Mouse (Mus musculus) brown adipose tissue, adult 24 weeks (tissue): ENCODE results near the gene G430095P16Rik. TPM values are rescaled to one million over a fixed set of nuclear protein-coding genes. Genes with fewer than 3 reads are reported as not detected.

Experiments
- H3K27ac ChIP-seq: fragments of 200-500 bp; replicated peaks from 2 replicates; pipeline ENCODE4 v1.5.1; 2012; ENCODE audit warnings: low read depth, mild to moderate bottlenecking, low read length
- H3K4me1 ChIP-seq: fragments of 200-500 bp; 2 replicates; pipeline ENCODE4 v1.6.1; 2012; ENCODE audit warnings: low read length, mixed read lengths; ENCODE audit not compliant: control insufficient read depth, insufficient read depth, insufficient read length
- H3K4me3 ChIP-seq: fragments of 200-500 bp; 2 replicates; pipeline ENCODE4 v1.5.1; 2012; ENCODE audit warnings: low read depth, mild to moderate bottlenecking, low read length, moderate library complexity; ENCODE audit not compliant: insufficient read depth
- polyA plus RNA-seq: library from polyadenylated mRNA; stranded (reverse); fragments of >200 nt; gene quantifications from 2 replicates; pipeline ENCODE4 v1.2.4, GENCODE M21; 2012; ENCODE audit not compliant: missing spikeins, insufficient read depth, insufficient read length

Gene G430095P16Rik
- polyA plus RNA-seq, 1 experiment: 1.9 TPM

DNA sequence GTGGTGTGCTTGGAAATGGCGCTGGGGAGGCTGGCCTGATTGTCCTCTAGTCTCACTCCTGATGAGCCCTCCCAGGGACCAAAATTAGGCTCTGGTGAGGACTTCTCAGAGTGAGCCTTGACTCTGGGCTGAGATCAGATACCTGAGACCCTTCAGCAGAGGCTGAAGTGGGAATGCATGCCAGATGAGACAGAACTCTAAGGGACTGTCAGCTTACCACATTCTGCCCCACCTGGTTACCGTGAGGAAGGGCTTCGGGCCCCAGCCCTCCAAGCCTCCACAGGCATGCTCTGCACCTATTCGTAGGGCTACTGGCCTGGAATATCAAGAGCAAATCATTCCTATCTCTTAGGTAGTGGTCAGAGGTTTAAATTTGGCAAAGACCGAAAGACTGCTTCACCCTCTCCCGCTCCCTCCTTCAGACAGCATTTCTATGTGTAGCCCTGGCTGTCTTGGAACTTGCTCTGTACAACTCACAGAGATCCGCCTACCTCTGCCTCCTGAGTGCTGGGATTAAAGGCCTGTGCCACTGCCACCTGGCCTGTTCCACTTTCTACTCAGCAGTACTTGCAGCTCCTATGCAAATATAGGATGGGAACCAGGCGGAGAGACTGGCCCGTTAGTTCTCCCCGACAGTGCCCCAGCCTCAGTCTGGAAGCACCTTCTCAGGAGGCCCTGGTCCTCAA, 16.1 kb downstream of the G430095P16Rik start:
- Histone ChIP-seq H3K4me3 (no peak overlapping the region), H3K27ac (no peak overlapping the region), H3K4me1 (peaks cover 34% of the 10 kb centered on the region)

DNA sequence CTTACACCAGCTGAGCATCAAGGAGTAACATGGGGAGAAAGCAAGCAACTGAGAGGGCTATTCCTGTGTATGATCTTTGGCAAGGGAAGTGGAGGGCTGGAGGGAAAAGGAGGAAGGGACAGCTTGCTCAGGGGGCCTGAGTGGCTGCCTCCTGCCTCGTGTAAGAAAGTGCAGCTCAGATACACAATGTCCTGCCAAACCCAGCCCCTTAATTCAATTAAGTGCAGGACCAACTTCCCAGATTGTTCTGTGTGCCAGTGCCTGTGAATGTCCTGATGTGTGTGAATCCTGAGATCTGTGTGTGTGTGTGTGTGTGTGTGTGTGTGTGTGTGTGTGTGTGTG, 16.6 kb downstream of the G430095P16Rik start:
- H3K4me1 ChIP-seq: peaks cover 32% of the 10 kb centered on the region
- no peak overlapping the region for H3K27ac ChIP-seq

DNA sequence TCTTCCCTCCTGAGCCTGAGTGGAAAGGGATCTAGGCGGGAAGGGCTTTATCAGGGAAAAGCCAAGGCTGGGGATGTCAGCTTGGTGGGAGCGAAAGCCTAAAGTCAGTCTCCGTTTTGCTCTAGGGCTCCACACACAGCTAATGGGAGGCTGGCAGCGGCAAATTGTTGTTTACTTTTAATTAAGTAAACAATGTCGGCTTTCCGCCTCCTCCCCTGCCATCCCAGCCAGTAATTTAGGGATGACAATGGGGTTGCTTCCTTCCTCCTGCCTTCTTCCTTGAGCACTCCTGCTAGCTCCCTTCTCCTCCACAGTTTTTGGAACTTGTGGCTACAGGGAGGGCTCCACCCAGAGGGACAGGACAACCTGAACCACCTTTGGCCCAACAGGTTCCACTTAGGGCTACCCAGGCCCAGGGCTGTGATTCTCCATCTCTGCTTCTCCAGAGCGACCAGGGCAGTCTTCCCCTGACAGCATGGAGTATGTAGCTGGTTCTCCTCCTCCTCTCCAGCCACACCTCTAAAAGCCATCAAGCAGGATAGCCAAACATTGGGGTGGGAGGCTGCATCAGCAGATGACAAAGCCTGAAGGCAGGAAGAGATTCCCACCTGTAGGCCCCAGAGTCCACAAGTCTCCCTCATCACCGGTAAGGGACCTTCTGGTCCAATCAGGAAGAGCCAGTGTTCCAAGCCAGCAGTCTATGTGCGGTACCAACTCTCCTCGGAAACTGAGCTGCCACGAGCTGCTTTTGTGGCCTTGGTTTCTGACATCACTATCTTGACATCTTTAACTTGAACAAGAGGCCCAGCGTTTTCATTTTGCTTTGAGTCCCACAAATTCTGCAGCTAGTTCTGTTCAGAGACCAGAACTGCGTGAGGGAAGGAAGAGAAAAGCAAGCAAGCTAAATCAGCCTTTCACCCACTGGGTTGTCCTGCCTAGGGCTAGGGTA, 18.4 kb downstream of the G430095P16Rik start:
- Histone ChIP-seq H3K4me3 (no peak overlapping the region), H3K4me1 (peaks cover 42% of the 10 kb centered on the region), H3K27ac (0 out of 2 replicates have a peak overlapping the region, but pooled peaks have one; percentile 7)

More for the DNA sequence above, 16.6 kb downstream of the G430095P16Rik start:
- no peak overlapping the region for H3K4me3 ChIP-seq

DNA sequence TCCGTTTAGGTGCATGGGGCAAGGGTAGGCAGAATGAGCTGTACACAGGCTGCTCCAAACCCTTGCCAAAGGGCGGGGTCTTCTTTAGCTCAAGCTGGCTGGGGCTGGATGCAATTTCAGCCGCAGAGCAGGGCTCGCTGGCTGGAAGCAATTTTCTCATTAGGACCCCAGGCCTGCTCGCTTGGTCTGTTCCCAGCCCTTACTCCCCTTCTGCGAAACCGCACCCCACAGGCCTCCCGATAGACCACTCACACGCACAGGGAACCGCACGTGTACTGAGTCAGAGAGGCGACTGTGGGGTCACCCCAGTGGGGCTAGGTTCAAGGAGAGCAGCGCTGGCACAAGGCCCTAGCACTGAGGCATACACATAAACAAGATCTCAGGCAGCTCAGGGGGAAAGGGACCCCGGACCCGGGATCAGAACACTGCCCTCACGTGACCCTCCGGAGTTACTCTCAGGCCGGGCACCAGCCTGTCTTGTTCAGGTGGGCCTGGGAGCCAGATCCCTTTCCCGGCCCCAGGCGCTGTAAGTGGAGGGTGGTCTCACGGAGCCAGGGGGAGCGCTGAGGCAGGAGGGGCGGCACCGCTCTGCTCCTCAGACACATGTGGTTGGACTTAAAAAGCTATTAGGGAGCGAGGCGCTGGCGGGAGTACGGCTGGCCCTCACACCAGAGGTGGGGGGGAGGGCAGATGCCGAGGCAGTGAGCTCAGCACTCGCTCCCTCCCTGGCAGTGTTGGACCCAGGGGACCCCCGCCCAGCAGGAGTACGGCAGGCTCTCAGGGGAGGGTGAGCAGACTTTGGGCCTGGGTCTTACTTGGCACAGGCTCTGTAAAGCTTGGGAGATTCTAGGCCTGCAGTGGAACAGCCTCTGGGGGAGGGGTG, 19.6 kb downstream of the G430095P16Rik start:
- Histone ChIP-seq H3K4me3 (no peak overlapping the region), H3K27ac (peak overlapping the region; percentile 76), H3K4me1 (peaks cover 40% of the 10 kb centered on the region)

DNA sequence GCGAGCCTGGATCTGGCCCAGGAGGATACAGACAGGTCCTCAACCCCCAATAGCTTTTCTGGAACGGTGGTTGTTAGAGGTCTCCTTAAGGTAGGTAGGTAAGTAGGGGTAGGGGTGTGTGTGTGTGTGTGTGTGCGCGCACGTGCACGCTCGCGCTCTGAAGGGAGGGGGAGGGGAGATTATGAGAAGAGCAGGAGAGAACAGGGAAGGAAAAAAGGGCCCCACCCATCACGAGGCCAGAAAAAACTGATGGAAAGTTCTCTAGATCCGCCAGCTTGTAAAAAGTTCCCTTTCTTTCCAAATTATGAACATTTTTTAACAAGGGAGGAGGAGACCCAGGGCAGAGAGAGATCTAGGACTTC, 20.2 kb downstream of the G430095P16Rik start:
- Histone ChIP-seq H3K4me3 (no peak overlapping the region), H3K4me1 (peaks cover 36% of the 10 kb centered on the region), H3K27ac (peak overlapping the region; percentile 76)

DNA sequence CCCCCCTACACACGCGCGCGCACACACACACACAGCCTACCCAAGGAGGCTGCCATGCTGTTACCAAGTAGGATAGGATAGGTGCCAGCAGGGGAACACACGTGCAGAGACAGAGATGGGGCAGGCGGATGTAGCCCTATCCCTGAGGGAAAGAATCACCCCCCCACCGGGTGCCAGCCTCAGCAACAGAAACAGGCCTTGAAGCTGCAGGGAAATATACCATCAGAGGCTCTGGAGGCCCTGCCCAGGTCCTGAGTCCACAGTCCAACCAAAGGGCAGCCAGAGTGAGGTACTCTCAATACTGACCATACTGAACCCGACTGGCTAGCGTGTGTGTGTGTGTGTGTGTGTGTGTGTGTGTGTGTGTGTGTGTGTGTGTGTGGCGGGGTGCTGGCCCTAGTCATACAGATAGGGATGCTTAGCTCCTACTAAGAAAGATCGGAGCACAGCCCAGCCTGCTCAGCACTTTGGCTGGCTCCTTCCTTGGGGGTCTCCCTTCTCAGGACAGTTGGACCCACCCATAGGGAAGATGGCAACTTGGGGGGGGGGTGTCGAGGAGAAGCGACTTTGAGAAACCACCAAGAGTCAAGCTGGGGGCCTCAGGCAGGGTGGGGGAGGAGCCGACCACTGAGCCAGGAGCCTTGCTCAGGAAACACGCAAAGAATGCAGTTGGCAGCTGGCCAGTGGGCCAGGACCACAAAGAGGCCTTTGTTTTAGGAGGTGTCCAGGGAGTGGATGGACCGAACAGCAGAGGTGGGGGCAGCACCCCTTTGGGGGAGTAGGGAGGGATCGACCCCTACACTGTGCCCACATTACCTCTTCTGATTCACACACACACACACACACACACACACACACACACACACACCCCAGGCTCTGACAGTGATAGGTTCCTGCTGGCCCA, 21.0 kb downstream of the G430095P16Rik start:
- Histone ChIP-seq H3K4me3 (no peak overlapping the region), H3K27ac (peak overlapping the region; percentile 76), H3K4me1 (peaks cover 36% of the 10 kb centered on the region)

DNA sequence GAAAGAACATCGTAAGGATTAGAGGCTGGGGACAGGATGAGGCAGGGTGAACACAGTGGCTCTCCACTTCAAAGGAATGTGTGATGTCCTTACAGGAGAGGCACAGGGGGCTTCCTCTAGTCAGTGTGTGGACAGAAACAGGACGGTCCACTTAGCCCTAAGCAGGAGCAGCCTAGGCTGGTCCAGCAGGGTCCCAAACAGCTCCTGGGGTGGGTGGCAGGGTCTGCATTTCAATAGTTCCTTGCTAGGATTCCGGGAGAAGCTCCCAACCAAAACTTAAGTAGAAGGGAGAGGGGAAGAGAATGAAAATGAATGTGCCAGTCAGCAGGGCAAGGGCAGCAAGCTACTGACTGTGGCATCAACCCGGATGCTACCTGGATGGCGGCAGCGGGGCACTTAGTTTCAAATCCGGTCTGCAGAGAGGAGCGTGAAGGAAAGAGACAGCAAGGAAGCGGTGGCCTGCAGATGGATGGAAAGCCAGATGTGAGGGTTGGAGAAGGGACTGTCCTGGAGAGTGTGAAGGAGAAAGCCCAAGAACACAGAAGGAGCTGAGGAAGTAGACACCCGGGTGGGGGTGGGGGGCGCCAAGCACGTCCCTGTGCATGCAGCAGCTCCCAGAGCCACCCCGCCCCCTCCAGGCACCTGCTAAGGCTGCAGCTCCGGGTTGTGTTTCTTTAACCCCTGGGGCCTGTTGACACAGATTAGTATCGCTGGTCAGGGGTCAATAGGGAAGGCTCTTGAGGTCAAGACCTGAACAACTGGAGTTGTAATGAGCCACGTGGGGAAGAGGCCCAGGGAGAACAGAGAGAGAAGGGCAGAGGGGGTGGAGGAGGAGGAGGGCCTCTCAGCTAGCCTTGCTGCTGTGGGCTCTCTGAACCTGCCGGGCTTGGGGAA, 22.5 kb downstream of the G430095P16Rik start:
- Histone ChIP-seq H3K4me3 (no peak overlapping the region), H3K4me1 (peaks cover 36% of the 10 kb centered on the region), H3K27ac (peak overlapping the region; percentile 25)

DNA sequence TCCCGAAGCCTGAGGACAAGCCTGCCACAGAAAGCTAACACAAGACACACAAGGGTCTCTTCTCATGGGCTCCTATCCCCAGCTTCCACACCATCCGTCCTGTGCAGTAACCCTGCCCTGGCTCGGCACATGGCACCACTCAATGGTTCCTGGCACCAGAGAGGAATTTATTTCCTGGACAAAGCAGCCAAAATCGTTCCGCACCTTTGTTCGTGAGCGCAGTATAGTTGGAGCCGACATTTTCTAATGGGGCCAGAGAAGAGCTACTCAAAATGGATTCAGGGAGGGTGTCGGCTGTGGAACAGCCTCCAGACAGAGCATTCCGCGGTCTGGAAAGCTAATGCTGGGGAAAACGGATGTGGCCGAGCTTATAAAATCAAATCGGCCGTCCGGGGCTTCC, 26.7 kb downstream of the G430095P16Rik start:
- no peak overlapping the region for H3K4me3 ChIP-seq
- peaks cover 19% of the 10 kb centered on the region for H3K4me1 ChIP-seq
- H3K27ac ChIP-seq: no peak overlapping the region

DNA sequence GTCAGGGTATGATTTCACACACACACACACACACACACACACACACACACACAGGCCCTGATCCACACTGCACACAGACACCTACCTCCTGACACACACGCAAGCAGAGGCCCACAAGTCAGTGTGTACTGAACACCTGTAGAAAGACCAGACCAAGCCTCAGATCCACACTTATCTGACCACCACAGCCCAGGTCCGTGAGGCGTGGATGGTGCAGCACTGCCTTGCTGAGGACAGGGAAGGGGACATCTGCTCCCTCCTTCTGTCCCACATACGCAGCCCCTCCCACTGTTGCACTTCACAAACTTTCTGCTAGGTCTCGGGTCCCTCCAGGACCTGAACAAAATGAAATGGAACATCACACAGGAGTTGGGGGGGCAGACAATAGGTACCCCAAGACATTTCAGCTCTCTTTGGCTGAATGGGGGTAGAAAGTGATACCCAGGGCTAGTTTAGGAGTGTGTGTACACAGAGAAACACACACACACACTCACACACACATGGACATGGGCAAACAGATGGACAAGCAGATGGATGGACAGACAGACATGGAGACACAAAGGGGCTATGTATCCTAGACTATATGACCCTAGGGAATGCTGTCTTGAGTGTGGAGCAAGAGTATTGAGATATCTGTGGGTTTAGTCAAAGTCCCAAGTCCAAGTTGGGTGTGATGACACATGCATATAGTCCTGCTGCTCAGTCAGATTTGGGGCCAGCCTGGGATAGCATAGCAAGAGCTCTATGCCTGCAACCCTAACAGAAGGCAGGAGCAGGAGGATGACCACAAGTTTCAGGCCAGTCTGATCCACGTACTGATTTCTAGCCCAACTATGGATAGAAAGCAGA, 30.2 kb downstream of the G430095P16Rik start:
- H3K27ac ChIP-seq: no peak overlapping the region
- peaks cover 3% of the 10 kb centered on the region; the same call in 1 of the 2 replicates for H3K4me1 ChIP-seq
- H3K4me3 ChIP-seq: no peak overlapping the region

DNA sequence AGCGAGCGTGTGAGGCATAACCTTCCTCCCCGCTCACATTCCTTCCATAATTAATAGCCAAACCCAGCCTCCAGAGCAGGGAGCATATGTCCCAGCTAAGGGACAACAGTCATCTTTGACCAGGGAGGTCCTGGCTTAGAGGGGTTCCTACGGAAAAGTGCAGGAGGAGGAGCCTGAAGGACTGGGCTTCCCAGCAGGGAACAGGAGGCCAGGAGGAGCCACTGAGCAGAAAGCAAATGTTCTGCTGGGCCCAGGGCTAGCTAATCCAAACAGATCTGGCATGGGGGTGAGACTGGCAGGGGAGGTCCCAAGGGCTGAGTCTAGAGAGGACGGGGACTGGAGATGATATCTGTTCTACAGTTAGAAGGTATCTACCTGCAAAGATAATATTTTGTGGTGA, 34.7 kb downstream of the G430095P16Rik start:
- no peak overlapping the region for H3K4me3 ChIP-seq
- no peak overlapping the region for H3K27ac ChIP-seq
- peaks cover 3% of the 10 kb centered on the region; the same call in 1 of the 2 replicates for H3K4me1 ChIP-seq

DNA sequence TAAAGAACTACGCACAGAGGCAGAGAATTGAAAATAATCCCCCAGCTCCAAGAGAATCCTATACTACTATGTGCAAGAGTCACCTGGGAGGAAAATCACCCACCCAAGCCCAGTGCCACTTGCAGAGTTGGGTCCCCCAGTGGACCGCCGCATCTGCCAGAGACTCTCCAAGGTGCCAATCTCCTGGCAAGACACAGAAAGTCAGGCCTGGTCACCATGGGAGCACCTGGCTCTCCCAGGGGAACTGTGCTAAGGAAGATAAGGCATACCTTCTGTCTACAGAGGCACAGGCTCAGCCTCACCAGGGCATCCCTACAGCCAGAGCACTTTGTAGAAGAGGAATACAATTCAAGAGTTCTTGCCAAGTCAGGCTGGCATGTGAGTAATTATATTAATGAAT, 35.5 kb downstream of the G430095P16Rik start:
- Histone ChIP-seq H3K4me1 (peaks cover 3% of the 10 kb centered on the region; the same call in 1 of the 2 replicates), H3K27ac (no peak overlapping the region), H3K4me3 (no peak overlapping the region)

DNA sequence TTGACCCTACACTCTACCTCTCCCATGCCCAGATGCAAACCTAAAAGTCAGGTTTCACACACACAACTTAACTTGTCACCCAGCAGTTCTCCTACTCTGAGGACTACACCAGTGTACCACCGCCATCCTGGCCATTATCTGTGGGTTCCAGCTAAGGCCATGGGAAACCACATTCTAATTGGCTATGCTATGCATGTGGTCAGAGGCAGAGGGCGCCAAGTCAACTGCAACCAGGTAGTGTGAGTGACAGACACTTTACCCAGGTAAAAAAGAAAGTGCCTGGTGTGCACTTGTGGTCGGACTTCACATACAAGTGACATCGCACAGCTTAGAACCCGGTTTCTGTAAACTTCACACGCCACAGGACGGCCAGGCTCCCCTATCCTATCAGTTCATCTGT, 36.3 kb downstream of the G430095P16Rik start:
- Histone ChIP-seq H3K4me1 (no peaks in the 10 kb centered on the region), H3K4me3 (no peak overlapping the region), H3K27ac (no peak overlapping the region)

DNA sequence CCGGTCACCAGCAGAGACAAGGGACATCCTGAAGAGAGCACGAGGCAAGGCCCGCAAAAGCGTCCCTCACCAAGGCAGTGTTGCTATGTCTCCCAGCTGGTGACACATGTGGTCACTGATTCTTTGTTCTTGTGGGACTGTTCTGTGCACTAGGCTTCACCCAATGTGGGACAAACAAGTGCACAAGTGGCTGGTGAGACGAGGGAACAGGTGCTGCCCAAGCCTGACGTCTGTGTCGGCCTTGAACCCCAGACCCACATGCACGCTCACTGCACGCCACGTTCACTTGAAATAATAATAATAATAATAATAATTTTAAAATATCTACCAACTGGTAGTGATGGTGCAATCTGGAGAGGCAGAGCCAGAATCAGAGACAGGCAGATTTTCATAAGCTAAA, 36.9 kb downstream of the G430095P16Rik start:
- Histone ChIP-seq H3K4me1 (no peaks in the 10 kb centered on the region), H3K4me3 (no peak overlapping the region), H3K27ac (no peak overlapping the region)
